Mouse (Mus musculus) hindbrain, postnatal 0 days (tissue): ENCODE results near the gene Trem2. TPM values are rescaled to one million over a fixed set of nuclear protein-coding genes. Genes with fewer than 3 reads are reported as not detected.

Source experiments
- ATAC-seq: fragments of 200-750 bp; cut with Nextera tagmentation; 2 replicates; pipeline ENCODE4 v1.8.0; 2017; ENCODE audit warnings: mild to moderate bottlenecking, moderate TSS enrichment, moderate library complexity
- DNase-seq: peaks from one replicate; pipeline ENCODE4 v3.0.0-alpha.2; 2015; ENCODE audit warnings: low spot score
- H3K27ac ChIP-seq: fragments of 300-500 bp; sonication (generic); 2 replicates; pipeline ENCODE4 v1.5.1; 2014; ENCODE audit warnings: mild to moderate bottlenecking
- H3K27me3 ChIP-seq: fragments of 300-500 bp; sonication (generic); 2 replicates; pipeline ENCODE4 v1.6.1; 2014; ENCODE audit warnings: low read length, mixed read lengths; ENCODE audit not compliant: insufficient read depth
- H3K36me3 ChIP-seq: fragments of 300-500 bp; sonication (generic); 2 replicates; pipeline ENCODE4 v1.6.1; 2014; ENCODE audit warnings: low read length, mixed read lengths; ENCODE audit not compliant: insufficient read depth
- H3K4me1 ChIP-seq: fragments of 300-500 bp; sonication (generic); 2 replicates; pipeline ENCODE4 v1.6.1; 2014; ENCODE audit warnings: antibody characterized with exemption, low read length, mixed read lengths; ENCODE audit not compliant: insufficient read depth
- H3K4me2 ChIP-seq: fragments of 300-500 bp; sonication (generic); 2 replicates; pipeline ENCODE4 v1.6.1; 2014; ENCODE audit warnings: low read depth, mild to moderate bottlenecking, low read length, moderate library complexity, mixed read lengths
- H3K4me3 ChIP-seq: fragments of 300-500 bp; sonication (generic); 2 replicates; pipeline ENCODE4 v1.5.1; 2014; ENCODE audit warnings: low read length
- H3K9ac ChIP-seq: fragments of 300-500 bp; sonication (generic); replicated peaks from 2 replicates; pipeline ENCODE4 v1.6.1; 2014; ENCODE audit warnings: mild to moderate bottlenecking, low read length, moderate library complexity, mixed read lengths
- H3K9me3 ChIP-seq: fragments of 300-500 bp; sonication (generic); 2 replicates; pipeline ENCODE4 v1.6.1; 2016; ENCODE audit warnings: low read length, mixed read lengths
- CTCF ChIP-seq: IDR thresholded peaks from 2 replicates; pipeline ENCODE4 v1.5.1; 2016; ENCODE audit warnings: antibody characterized with exemption, control low read depth, low read depth
- WGBS: fragments of 180-500 bp; shearing (Covaris S2); extraction: QIAGEN DNeasy Blood & Tissue Kit; methylation state at CpG from one replicate; pipeline ENCODE4 v1.1.7; 2014; 5-methylcytosine and 5-hydroxymethylcytosine counted together
- polyA plus RNA-seq: library from polyadenylated mRNA; unstranded; fragments of >200 nt; fragmentation: Nextera tagmentation; extraction: Ambion mirVana; gene quantifications from 2 replicates; pipeline ENCODE4 v1.2.1, GENCODE M21; 2015
- total RNA-seq: library from RNA; depleted of rRNA; stranded (reverse); fragments of >200 nt; gene quantifications from 2 replicates; pipeline ENCODE4 v1.2.3, GENCODE M21; 2014

Gene Trem2
- total and polyA plus RNA-seq, 2 experiments from 2014 or later: 9.0 to 14.5 TPM

- Histone ChIP-seq H3K9me3 (no peaks in the 10 kb centered on the region), H3K9ac (no peak overlapping the region), H3K27ac (no peak overlapping the region), H3K27me3 (no peaks in the 10 kb centered on the region), H3K36me3 (no peaks in the 10 kb centered on the region), H3K4me2 (no peak overlapping the region), H3K4me3 (no peak overlapping the region), H3K4me1 (no peaks in the 10 kb centered on the region)
- no peak for ATAC-seq
- no peak for DNase-seq
- 82% methylated on average over 4 of the region's 4 CpGs for WGBS
- no peak for TF ChIP-seq CTCF
Observed at GRCm38 (mm10) chr17:48360462-48360861, 14.3 kb downstream of the Trem2 start.

GRCm38 (mm10) chr17:48362346-48362745 lies 16.1 kb downstream of the Trem2 start:
- DNase-seq: peak; percentile 8
- H3K4me1 ChIP-seq: no peaks in the 10 kb centered on the region
- H3K27ac ChIP-seq: no peak overlapping the region
- ATAC-seq: no peak
- H3K9me3 ChIP-seq: no peaks in the 10 kb centered on the region
- H3K27me3 ChIP-seq: no peaks in the 10 kb centered on the region
- no peak overlapping the region for H3K4me2 ChIP-seq
- no peak for TF ChIP-seq CTCF
- no peak overlapping the region for H3K9ac ChIP-seq
- H3K36me3 ChIP-seq: no peaks in the 10 kb centered on the region
- H3K4me3 ChIP-seq: no peak overlapping the region
- WGBS: 65% methylated on average over 3 of the region's 3 CpGs

- no peak for TF ChIP-seq CTCF
- ATAC-seq (no peak), DNase-seq (peak; percentile 71)
- Histone ChIP-seq H3K36me3 (no peaks in the 10 kb centered on the region), H3K4me2 (no peak overlapping the region), H3K9ac (no peak overlapping the region), H3K9me3 (no peaks in the 10 kb centered on the region), H3K27me3 (no peaks in the 10 kb centered on the region), H3K4me3 (no peak overlapping the region), H3K27ac (no peak overlapping the region), H3K4me1 (no peaks in the 10 kb centered on the region)
- WGBS: 68% methylated on average over 8 of the region's 8 CpGs
Observed at GRCm38 (mm10) chr17:48362966-48363365, 16.8 kb downstream of the Trem2 start.

GRCm38 (mm10) chr17:48363421-48363965 lies 17.3 kb downstream of the Trem2 start:
- ATAC-seq (no peak), DNase-seq (no peak)
- 62% methylated on average over 6 of the region's 6 CpGs for WGBS
- Histone ChIP-seq H3K4me1 (no peaks in the 10 kb centered on the region), H3K36me3 (no peaks in the 10 kb centered on the region), H3K9ac (no peak overlapping the region), H3K27me3 (no peaks in the 10 kb centered on the region), H3K27ac (no peak overlapping the region), H3K9me3 (no peaks in the 10 kb centered on the region), H3K4me2 (no peak overlapping the region), H3K4me3 (no peak overlapping the region)
- no peak for TF ChIP-seq CTCF

GRCm38 (mm10) chr17:48365511-48366155 lies 19.4 kb downstream of the Trem2 start:
- H3K9ac ChIP-seq: no peak overlapping the region
- 67% methylated on average over 9 of the region's 9 CpGs for WGBS
- no peak for TF ChIP-seq CTCF
- no peak overlapping the region for H3K4me2 ChIP-seq
- no peak overlapping the region for H3K27ac ChIP-seq
- no peaks in the 10 kb centered on the region for H3K9me3 ChIP-seq
- H3K36me3 ChIP-seq: no peaks in the 10 kb centered on the region
- H3K27me3 ChIP-seq: no peaks in the 10 kb centered on the region
- no peaks in the 10 kb centered on the region for H3K4me1 ChIP-seq
- H3K4me3 ChIP-seq: no peak overlapping the region
- no peak for DNase-seq
- ATAC-seq: no peak

- no peaks in the 10 kb centered on the region for H3K4me1 ChIP-seq
- no peak for TF ChIP-seq CTCF
- H3K4me3 ChIP-seq: no peak overlapping the region
- H3K27ac ChIP-seq: no peak overlapping the region
- WGBS: 85% methylated on average over 5 of the region's 5 CpGs
- H3K9me3 ChIP-seq: no peaks in the 10 kb centered on the region
- no peak overlapping the region for H3K4me2 ChIP-seq
- no peak overlapping the region for H3K9ac ChIP-seq
- no peaks in the 10 kb centered on the region for H3K36me3 ChIP-seq
- no peaks in the 10 kb centered on the region for H3K27me3 ChIP-seq
- ATAC-seq: no peak
- DNase-seq: no peak
Observed at GRCm38 (mm10) chr17:48366806-48367205, 20.6 kb downstream of the Trem2 start.

- H3K4me2 ChIP-seq: no peak overlapping the region
- ATAC-seq (no peak), DNase-seq (no peak)
- no peak overlapping the region for H3K4me3 ChIP-seq
- H3K9me3 ChIP-seq: no peaks in the 10 kb centered on the region
- H3K27me3 ChIP-seq: no peaks in the 10 kb centered on the region
- no peak overlapping the region for H3K27ac ChIP-seq
- no peaks in the 10 kb centered on the region for H3K36me3 ChIP-seq
- TF ChIP-seq CTCF: no peak
- H3K4me1 ChIP-seq: no peaks in the 10 kb centered on the region
- H3K9ac ChIP-seq: no peak overlapping the region
Observed at GRCm38 (mm10) chr17:48371621-48372020, 25.4 kb downstream of the Trem2 start.
